Mouse (Mus musculus) v-Abl transformed pro-B cells (cell line): ENCODE data around the gene Sept9.

ENCODE experiments used
- in situ Hi-C, 2 experiments: fragments of 400-800 bp; cut with MboI; formaldehyde crosslinking; loops; one replicate each; pipeline ENCODE4 v1.15.1; 2025; ENCODE audit not compliant: unreplicated experiment in 2 of 2

The Sept9 gene

GRCm38 (mm10) chr11:117384235-117384634, 184.8 kb downstream of the Sept9 start:
- in situ Hi-C loops, result loop anchor here (5.0 to 25.0 kb wide), 5 partner anchors 51 to 928 kb away; no protein-coding TSS in a partner anchor

GRCm38 (mm10) chr11:117384897-117385296, 185.4 kb downstream of the Sept9 start:
- in situ Hi-C loops, result loop anchor here (5.0 to 25.0 kb wide), 5 partner anchors 50 to 927 kb away; no protein-coding TSS in a partner anchor

GRCm38 (mm10) chr11:117385331-117386103, 186.1 kb downstream of the Sept9 start:
- in situ Hi-C loops, result loop anchor here (5.0 to 25.0 kb wide), 5 partner anchors 49 to 927 kb away; no protein-coding TSS in a partner anchor

- in situ Hi-C loops, result loop anchor here (5.0 to 25.0 kb wide), 5 partner anchors 48 to 925 kb away; no protein-coding TSS in a partner anchor
Measured at GRCm38 (mm10) chr11:117387241-117387640, 187.8 kb downstream of the Sept9 start.

GRCm38 (mm10) chr11:117390001-117390402, 190.5 kb downstream of the Sept9 start:
- in situ Hi-C loops, result loop anchor here in 1 of 2 experiments (25.0 kb wide), 2 partner anchors 647 to 922 kb away; no protein-coding TSS in a partner anchor

GRCm38 (mm10) chr11:117390774-117391534, 191.5 kb downstream of the Sept9 start:
- in situ Hi-C loops, result loop anchor here in 1 of 2 experiments (25.0 kb wide), 2 partner anchors 646 to 921 kb away; no protein-coding TSS in a partner anchor

- in situ Hi-C loops, result loop anchor here in 1 of 2 experiments (25.0 kb wide), 2 partner anchors 645 to 920 kb away; no protein-coding TSS in a partner anchor
Measured at GRCm38 (mm10) chr11:117392251-117392650, 192.8 kb downstream of the Sept9 start.

- in situ Hi-C loops, result loop anchor here in 1 of 2 experiments (25.0 kb wide), 2 partner anchors 644 to 919 kb away; no protein-coding TSS in a partner anchor
Measured at GRCm38 (mm10) chr11:117393715-117394114, 194.3 kb downstream of the Sept9 start.

GRCm38 (mm10) chr11:117394230-117395137, 195.0 kb downstream of the Sept9 start:
- in situ Hi-C loops, result loop anchor here in 1 of 2 experiments (25.0 kb wide), 2 partner anchors 643 to 918 kb away; no protein-coding TSS in a partner anchor

- in situ Hi-C loops, result loop anchor here in 1 of 2 experiments (25.0 kb wide), 2 partner anchors 642 to 917 kb away; no protein-coding TSS in a partner anchor
Measured at GRCm38 (mm10) chr11:117395228-117395627, 195.8 kb downstream of the Sept9 start.

- in situ Hi-C loops, result loop anchor here in 1 of 2 experiments (25.0 kb wide), 2 partner anchors 640 to 915 kb away; no protein-coding TSS in a partner anchor
Measured at GRCm38 (mm10) chr11:117396929-117397328, 197.5 kb downstream of the Sept9 start.

GRCm38 (mm10) chr11:117397755-117398154, 198.3 kb downstream of the Sept9 start:
- in situ Hi-C loops, result loop anchor here in 1 of 2 experiments (25.0 kb wide), 2 partner anchors 640 to 915 kb away; no protein-coding TSS in a partner anchor

- in situ Hi-C loops, result loop anchor here in 1 of 2 experiments (25.0 kb wide), 2 partner anchors 639 to 914 kb away; no protein-coding TSS in a partner anchor
Measured at GRCm38 (mm10) chr11:117398191-117398590, 198.7 kb downstream of the Sept9 start.

- in situ Hi-C loops, result no loop called here
Measured at GRCm38 (mm10) chr11:117401583-117402367, 202.3 kb downstream of the Sept9 start.

- in situ Hi-C loops, result no loop called here
Measured at GRCm38 (mm10) chr11:117402550-117402949, 203.1 kb downstream of the Sept9 start.

- in situ Hi-C loops, result no loop called here
Measured at GRCm38 (mm10) chr11:117403073-117403472, 203.6 kb downstream of the Sept9 start.

GRCm38 (mm10) chr11:117403781-117404180, 204.3 kb downstream of the Sept9 start:
- in situ Hi-C loops, result no loop called here

- in situ Hi-C loops, result no loop called here
Measured at GRCm38 (mm10) chr11:117406711-117407110, 207.2 kb downstream of the Sept9 start.

- in situ Hi-C loops, result no loop called here
Measured at GRCm38 (mm10) chr11:117407196-117407595, 207.7 kb downstream of the Sept9 start.
